Mouse (Mus musculus) induced T-regulatory cell, adult 2 months (primary cell): ENCODE measurements around the gene Magix.

Experiments
- DNase-seq: peaks from one replicate; pipeline ENCODE4 v3.0.0-alpha.2; 2012; ENCODE audit warnings: low read depth

Gene Magix

DNA sequence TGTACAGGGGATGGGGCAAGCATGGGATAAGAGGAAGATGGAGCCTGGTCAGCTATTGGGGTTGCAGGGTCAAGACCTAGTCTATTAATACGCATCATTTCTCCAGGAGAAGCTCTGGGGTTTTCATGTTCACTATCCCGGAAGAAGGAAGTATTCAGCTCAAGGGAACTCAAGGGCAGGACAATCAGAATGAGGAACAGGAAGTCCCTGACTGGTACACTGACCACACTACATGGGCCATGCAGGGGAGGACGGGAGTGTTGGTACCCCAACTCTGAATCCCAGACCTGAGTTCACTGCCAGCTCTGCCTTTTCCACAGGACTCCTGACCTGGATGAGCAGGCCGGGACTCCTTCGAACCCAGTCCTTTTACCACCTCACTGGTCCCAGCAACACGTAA lies 48.5 kb downstream of the Magix start:
- DNase-seq = no peak
